Mouse (Mus musculus) erythroid progenitor cell, adult 5-6 weeks (primary cell): ENCODE measurements around the gene Radil. TPM values are rescaled to one million over a fixed set of nuclear protein-coding genes. Genes with fewer than 3 reads are reported as not detected.

ENCODE experiments used
- ATAC-seq: replicated peaks from 2 replicates; pipeline ENCODE4 v1.8.0; 2016; ENCODE audit warnings: moderate number of reproducible peaks, mild to moderate bottlenecking, moderate TSS enrichment, inconsistent platforms; ENCODE audit not compliant: poor library complexity, low FRiP score, severe bottlenecking
- total RNA-seq, 2 experiments: library from RNA; stranded (forward) in 1 of 2; stranded (reverse) in 1 of 2; fragments of 150-400 nt in 1 of 2; fragments of 186-747, 209-891 nt in 1 of 2; gene quantifications; 2 replicates each; pipeline versions ENCODE4 v1.2.3 to v1.2.4; 2015 to 2017; ENCODE audit warnings: low replicate concordance in 2 of 2

The Radil gene
- total RNA-seq, 2 experiments from 2014 or later, result not detected

DNA sequence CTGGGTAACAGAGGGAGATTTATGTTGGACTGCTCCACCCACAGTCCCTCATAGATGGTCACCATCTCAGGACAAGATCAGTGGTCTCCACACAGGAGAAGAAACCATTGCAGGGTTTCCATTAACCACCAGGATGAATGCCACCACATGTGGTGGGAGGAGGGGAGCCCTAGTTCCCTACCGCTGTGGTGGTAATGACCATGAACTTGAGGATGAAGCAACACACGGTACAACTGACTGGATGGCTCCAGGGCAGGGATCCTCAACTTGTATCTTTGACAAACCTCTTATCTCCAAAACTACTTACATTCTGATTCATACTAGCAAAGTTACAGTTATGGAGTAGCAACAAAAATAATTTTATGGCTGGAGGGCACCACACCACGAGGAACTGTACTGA, 57.6 kb downstream of the Radil start:
- no peak for ATAC-seq

DNA sequence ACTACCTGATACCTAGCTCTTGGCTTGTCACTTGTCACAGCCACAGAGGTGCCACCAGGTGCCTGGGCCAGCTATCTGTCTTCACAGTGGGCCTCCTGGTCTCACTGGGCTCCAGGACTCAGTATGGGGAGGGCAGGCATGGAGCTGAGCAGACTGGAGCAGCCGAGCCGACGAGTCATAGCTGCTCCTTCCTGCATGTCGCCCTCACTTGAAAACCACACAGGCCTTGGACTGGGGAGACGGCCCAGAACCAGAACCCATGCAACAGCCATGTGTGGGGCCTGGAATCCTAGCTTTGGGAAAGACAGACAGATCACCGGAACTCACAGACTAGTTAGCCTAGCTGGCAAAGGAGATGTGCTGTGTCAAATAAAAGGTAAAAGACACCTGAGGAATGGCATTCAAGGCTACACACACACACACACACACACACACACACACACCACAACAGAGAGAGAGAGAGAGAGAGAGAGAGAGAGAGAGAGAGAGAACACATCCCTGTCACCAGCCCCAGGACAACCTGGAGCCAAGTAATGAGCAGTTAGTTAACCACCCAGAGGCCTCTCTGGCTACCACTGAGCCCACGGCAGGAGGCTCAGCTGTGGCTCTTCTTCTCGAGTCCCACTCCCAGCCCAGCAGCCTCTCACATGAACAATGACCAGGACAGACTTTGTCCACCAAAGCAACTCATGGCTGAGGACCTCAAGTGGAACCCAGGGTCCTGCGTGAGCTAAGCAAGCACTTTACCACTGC, 60.8 kb downstream of the Radil start:
- no peak for ATAC-seq

GRCm38 (mm10) chr5:142486654-142487053, 64.2 kb downstream of the Radil start:
- ATAC-seq, result no peak

- ATAC-seq, result no peak
Observed at GRCm38 (mm10) chr5:142483581-142483980, 67.3 kb downstream of the Radil start.

- ATAC-seq, result peak; percentile 60
Observed at GRCm38 (mm10) chr5:142482512-142482911, 68.4 kb downstream of the Radil start.

DNA sequence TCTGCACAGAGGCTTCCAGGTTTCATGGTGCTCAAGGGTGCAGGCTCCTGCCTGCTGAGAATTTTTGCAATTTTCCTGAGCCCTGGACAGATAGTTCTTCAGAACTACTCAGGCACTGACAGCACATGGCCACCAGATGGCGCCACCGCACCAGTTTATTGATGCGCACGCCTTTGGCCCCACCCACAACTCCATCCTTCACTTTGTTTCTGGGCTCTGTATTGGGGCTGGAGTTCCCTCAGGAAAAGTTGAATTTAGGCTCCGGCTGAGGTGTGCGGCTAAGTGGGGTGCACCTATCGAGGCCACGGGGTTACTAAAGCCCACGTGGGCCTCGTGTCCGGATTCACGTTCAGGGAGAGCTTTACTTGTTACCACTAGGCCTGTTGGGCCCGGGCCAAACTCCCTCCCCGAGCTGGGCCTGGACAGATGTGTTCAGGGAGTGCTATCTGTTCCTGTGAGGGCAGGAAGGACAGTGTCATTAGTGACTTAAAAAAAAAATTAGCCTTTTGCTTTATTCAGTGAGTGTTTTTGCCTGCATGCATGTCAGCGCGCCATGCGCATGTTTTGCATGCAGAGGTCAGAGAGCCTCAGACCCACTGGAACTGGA, 72.0 kb downstream of the Radil start:
- ATAC-seq, result peak; percentile 70

DNA sequence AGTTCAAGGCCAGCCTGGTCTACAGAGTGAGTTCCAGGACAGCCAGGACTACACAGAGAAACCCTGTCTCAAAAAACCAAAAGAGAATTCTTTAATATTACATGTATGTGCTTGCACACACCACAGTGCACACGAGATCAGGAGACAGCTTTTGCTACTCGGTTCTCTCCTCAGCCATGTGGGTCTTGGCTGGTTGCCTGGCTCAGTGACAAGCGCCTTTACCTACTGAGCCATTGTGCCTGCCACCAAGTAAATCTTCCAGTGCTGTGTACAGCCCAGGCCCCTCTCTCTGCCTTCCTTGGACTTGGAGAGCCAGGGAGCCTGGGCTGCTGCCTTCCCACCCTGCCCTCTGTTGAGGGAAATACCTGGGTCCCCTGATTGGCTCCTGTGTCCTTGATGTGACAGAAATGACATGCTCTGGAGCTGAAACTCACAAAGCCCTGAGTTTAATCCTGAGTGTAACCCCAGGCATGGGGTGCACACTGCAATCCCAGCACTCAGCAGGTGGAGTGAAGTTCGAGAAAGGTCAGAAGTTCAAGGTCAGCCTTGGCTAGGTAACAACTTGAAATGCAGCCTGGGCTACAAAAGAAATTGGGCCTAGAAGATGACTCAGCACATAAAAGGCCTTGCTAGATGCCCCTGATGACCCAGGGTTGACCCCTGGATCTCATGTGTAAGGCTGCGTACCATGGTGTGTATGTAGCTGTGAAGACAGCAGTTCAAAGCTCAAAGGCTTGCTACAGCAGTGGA, 72.9 kb downstream of the Radil start:
- ATAC-seq, result no peak

- no peak for ATAC-seq
Observed at GRCm38 (mm10) chr5:142477346-142477745, 73.6 kb downstream of the Radil start.

DNA sequence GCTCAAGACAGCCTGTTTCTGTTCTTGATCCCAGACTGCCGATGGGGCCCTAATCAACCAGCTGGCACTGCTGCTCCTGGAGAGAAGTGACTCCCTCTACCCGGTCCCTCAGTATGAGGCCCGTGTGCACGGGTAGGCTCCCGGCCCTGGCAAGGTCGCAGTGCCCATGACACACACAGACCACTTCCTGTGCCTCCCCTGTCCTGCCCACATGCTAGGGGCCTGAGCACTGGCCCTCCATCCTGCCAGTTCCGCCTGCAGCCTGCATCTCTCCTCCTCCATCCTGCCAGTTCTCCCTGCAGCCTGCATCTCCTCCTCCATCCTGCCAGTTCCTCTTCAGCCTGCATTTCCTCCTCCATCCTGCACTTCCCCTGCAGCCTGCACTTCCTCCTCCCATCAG, 75.2 kb downstream of the Radil start:
- no peak for ATAC-seq

DNA sequence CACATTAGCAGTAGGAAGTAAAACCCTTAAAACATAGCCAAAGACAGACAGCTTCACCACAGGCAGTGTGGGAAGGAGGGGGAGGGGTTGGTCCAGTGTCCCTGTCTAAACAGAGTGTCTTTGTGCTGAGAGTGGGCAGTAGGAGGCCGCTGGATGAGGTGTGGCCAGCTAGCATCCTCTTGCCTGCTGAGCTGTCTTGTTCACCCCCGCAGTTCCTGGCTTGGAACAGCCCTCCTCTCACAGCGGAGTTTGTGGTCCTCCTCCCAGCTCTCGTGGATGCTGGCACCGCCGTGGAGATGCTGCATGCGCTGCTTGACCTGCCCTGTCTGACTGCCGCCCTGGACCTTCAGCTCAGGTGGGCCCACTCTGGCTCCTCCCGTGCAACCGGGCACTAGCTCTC, 77.2 kb downstream of the Radil start:
- ATAC-seq, result no peak

DNA sequence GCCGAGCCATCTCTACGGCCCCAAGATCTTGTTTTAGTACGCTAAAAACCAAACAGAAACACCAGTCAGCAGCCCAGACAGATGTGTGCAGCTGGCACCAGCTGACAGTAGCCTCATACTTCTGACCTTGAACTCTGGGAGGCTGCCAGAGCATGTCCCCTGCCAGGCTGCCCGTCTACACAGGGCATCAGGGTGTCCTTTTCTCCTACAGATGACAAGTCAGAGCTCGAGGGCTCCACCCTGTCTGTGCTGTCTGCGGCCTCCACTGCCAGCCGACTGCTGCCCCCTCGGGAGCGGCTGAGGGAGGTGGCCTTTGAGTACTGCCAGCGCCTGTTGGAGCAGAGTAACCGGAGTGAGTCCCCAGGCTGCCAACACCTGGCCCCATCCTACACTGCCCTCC, 81.1 kb downstream of the Radil start:
- ATAC-seq, result no peak

DNA sequence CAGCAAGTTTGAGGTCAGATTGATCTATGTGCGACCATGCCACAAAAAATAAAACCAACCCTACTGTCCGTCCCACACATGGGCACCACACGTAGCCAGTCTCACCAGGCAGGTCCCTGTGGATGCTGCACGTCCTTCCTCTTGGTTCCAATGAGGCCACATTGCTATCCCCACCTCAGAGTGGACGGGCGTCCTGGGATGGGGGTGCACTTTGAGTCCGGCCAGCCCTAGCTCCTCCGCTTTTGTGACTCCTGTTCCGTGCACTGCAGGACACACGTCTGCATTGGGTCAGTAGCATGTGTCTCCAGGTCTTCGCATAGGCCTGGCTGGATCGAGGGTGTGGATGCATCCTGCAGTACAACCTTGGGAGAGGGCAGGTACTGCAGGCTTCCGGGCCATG, 82.5 kb downstream of the Radil start:
- no peak for ATAC-seq

DNA sequence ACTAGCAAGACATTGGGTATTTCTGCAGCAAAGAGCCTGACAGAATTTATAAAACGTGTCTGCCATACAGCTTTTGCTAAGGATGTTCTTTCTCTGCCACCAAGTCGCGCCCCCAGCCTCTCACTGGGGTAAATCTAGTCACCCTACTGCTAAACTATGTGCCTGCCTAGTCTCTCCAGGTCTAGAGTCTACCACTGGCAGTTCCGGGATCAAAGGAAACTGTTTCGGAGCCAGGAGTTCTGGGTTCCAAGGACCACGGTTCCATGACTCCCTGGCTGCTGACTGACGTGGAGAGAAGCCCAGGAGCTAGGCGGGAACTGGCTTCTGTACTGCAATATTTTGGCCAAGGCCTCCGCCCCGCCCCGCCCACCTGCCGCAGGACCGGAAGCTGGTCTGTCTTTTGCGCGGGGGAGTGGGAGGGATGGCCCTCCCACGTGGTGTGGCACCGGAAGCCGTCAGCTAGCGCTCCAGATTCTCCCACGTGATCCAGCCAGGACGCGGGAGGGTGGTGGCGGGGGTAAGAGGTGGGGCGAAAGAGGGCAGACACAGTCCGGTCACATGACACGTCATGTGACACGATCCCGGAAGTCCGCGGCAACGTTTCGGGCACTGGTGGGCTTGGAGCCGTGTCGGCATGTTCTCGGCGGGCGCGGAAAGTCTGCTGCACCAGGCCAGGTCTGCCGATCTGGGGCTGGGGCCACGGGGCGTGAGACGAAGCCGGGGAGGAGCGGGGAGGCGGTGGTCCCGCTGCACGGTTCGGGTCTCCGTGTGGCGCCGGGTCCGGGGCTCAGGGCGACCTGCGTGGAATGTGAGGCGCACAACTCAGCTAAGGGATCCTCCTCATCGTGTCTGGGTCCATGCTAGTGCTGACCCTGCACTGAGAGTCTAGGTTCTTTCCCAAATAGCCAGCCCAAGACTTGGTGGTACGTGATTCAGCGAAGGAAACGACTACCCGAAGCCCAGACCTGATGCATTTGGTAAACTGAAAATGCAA, 87.1 kb downstream of the Radil start, which contains the start of gene Ap5z1:
Gene Ap5z1 (plus strand): TSS at position 484 of the 994 bp plus-strand sequence.
- peak; percentile 97 for ATAC-seq

DNA sequence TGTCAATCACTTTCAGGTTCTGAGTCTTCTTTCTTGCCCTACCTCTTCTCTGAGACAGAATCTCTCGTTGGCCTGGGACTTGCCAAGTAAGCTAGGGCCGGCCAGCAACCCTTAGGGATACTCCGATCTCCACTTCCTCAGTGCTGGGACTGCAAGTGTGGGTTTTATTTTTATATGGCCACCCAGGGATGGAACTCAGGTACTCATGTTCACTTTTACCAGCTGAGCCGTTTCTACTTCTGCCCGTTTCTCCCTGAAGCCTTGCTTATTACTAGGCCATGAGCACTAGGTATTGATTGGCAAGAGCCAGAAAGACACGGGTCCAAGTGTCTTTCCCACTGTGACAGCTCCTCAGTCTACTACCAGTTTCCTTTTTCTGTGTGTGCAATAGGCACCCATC, 87.9 kb downstream of the Radil start:
- no peak for ATAC-seq

DNA sequence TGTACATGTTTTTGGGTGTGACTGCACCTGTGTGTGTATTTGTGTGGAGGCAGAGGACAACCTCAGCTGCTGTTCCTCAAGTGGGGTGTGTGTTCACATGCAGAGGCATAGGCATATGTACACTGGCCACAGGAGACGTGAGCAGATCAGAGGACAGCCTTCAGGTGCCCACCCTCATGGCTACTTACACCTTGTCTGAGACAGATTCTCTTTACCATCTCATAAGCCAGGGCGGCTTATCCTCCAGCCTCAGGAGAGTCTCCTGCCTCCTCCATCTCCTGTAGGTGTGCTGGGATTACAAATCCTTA, 88.3 kb downstream of the Radil start:
- ATAC-seq, result no peak

GRCm38 (mm10) chr5:142461942-142462640, 88.8 kb downstream of the Radil start:
- ATAC-seq, result no peak

DNA sequence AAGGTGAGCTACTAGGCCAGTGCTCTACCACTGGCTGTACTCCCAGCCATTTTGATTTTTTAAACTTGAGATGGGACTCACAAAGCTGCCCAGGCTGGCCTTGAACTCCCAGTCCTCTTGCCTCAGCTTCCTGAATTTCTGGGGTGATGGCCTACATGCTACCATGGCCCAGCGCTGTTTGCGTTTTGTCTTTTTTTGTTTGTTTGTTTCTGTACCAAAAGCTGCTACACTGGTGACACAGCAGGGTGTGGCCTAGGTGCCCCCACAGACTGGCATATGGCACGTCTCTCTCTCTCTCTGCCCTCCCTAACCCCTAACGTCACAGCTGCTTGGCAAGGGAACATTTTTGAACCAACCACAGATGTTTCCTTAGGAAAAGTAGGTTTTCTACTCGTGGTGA, 91.1 kb downstream of the Radil start:
- ATAC-seq, result no peak

- ATAC-seq, result no peak
Observed at GRCm38 (mm10) chr5:142458791-142459557, 91.9 kb downstream of the Radil start.

- ATAC-seq, result no peak
Observed at GRCm38 (mm10) chr5:142457345-142457744, 93.6 kb downstream of the Radil start.
